Mouse (Mus musculus) c-Kit-positive CD71-negative TER-119-negative erythroid progenitor cells, embryonic 14.5 days (primary cell): ENCODE results near the gene Usb1.

ENCODE experiments used
- DNase-seq: peaks from one replicate; pipeline ENCODE4 v3.0.0-alpha.2; 2013; ENCODE audit warnings: low read depth

The Usb1 gene

DNA sequence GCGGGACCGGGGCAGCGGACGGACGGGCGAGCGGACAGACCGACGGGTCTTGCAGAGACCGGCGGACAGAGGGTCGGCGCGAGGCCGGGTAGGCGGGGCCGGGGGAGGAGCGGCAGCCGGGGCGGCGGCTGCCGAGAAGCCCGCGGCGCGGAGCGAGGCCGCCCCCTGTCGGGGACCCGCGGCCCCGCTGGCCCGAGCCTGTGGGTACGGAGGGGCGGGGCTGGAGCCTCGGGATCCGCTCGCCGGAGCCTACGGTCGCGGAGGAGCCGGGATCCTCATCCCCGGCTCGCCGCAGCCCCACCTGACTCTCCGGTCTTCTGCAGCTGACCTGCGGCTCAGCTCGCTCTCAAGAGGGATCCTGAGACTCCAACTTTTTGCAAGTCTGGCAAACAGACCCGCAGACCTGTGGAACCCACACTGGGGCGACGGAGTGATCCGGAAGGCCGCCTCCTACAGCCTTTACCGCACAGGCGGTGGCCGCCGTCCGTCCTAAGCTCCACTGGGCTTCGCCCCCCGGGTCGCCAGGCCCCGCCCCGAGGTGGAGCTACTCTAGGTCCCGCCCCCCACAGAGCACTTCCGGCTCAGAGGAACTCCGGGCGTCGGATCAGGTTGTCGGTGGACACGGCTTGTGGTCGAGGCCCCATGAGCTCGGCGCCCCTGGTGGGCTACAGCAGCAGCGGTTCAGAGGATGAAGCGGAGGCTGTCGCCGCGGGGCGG, at the start of gene Usb1, which contains the start of gene Zfp319:
Gene Usb1, plus strand, starts transcription at position 565 of the 717 bp plus-strand sequence.
Gene Zfp319, minus strand, starts transcription at position 231 of the 717 bp plus-strand sequence.
- DNase-seq, result peak; percentile 89

DNA sequence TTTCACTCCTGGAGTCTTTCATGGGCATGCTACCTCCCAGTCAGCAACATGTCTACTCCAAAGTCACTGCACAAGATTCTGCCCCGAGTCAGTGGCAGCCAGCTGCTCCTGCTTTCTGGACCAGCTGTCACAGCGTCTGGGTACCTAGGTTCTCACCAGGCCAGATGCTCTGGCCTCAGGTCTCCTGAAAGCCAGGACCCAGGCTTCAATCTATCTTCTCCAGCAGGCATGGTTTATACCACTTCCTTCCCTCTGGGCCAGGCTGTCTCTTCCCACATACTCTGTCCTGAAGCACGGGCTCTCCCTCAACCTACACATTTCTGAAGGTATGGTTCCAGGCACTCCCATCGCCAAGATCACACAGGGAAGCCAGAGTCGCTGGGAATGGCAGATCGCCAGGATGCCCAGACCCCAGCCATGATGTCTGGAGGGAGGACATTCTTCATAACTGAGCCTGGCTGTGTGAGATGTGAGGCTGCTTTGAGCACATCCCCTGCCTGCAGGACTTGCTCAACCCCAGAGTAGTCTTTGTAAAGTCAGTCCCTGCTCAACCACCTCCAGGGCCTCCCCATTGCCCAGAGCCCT, 42.9 kb upstream of the Usb1 start:
- no peak for DNase-seq

DNA sequence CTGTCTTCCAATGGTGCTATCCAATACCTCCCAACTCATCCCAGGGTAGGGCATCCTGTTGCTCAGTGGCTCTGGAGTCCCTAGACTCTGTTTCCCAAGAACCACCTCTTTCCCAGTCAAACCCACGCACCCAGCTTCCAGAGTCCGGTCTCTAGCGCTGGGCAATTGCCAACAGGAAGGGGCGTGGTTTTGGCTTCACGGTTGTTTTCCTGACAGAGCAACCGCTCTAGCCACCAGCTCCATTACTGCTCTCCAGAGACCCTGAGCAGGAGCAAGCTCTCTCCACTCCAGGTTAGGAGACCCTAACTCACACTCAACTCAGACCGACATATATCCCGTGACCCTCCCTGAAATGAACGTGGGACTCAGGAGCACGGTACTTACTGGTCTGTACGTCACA, 38.9 kb upstream of the Usb1 start:
- DNase-seq, result no peak

DNA sequence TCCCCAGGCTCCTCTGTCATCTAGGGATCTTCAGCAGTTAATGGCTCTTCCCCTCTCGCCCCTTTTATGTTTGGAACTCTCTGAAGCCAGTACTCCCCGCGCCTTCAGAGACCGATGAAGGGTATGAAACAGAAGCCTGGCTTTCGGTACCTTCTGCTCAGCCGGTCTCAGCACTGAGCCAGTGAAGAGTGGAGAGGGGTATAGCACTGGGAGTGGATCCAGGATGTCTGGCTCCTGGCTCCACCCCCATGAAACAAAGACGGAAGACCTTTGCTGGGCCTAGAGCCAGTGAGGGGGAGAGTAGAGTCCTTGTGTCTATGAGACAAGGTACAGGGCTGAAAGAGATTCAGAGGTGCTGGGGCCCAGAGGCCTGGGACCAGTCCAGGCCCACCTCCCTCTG, 38.2 kb upstream of the Usb1 start:
- DNase-seq, result no peak

DNA sequence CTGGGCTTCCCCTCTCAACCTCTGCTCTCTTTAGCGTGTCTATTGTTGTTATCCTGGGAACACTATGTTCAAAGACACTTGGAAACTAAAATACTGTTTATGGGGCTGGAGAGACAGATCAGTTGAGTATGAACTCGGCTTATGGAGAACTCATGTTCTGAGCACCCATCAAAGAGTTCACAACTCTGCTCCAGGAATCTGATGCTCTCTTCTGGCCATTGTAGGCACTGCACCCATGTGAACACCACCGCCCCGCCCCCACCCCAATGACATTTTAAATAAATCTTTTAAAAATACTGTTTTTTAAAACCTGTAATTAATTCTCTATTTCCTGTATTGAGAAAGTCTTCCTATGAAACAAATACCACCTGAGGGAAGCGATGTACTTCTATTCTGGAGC, 29.7 kb upstream of the Usb1 start:
- DNase-seq, result peak; percentile 29

DNA sequence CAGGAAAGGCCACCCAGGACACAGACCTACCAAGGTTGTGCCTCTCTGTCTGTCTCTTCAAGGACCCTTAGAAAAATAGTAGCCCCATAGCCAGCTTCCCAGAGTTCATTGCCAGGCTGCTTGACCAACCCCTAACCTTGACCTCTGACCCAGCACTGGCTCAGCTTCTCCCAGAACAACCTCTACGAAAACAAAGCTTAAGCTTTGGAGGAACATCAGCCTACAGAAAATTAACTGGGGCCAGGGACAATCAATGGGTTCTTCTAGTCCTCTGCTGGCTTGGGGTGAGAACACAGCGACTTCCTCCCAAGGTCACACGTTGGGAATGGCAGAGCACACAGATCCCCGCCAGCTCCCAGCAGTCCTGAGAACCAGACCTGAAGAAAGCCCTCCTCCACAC, 26.6 kb upstream of the Usb1 start:
- DNase-seq, result no peak

DNA sequence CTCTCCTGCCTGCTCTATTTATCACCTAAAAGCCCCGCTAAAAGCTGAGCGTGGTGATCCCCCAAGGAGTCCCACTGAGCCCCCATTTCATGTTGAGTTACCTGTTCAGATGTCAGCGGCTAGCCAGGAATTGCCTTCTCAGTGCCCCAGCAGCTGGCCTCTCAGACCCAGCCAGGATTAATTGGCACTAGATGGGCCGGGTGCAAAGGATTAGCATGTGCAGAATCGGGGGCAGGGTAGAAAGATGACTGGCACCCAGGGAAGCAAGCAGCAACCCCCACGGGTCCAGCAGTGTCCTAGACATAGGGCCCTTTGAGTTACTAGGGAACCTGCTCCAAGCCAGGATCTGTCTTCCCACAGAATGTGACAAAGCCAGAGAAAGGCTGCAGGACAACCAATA, 25.7 kb upstream of the Usb1 start, which contains the start of gene Cngb1:
Gene Cngb1, minus strand, starts transcription at position 155 of the 400 bp plus-strand sequence.
- no peak for DNase-seq

DNA sequence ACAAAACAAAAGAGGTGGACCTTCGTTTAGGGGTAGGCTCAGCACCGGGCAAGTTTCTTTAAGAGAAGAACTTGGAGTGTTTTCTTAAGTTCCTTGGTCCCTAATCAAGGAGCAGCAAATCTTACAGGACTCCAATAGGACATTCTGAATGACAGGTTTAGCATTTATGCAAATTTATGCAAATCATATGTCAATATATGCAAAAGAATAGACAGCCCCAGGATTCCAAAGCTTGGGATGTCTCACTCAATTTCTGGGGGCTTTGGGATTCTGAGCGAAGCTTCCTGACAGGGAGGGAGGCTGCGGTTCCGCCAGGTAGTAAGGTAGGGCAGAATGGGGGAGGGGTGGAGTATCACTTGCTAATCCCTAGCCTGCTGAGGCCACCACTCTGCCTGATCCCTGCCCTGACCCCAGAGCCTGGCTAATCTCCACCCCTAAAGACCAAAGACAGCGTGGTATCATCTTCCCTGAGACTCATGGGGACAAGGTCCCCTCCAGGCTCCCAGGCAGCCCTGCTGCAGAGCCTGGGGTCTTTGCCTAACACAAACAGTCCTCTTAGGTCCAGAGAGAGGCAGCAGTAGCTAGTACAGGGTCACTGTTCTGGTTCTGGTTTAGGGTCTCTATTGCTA, 21.6 kb upstream of the Usb1 start, which contains the start of gene Tepp:
Gene Tepp, plus strand, starts transcription at position 225 of the 629 bp plus-strand sequence.
- DNase-seq, result no peak

DNA sequence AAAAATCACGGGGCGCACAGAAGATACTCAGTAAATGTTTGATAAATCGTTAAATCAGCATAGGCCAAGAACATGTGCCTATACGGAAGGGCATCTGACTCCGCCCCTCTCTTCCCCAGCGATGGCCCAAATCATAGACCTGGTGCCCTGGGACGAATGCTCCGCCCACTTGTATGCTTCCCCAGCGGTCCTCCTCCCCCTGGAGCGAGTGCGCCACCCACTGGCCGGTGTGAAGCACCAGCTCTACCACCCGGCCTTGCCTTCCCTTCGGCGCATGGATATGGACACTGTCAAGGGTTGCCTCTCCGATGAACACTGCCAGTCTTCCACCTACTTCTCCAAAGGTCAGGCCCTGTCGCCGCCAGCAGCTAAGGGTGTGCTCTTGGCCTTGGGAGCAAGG, 19.2 kb upstream of the Usb1 start:
- no peak for DNase-seq

DNA sequence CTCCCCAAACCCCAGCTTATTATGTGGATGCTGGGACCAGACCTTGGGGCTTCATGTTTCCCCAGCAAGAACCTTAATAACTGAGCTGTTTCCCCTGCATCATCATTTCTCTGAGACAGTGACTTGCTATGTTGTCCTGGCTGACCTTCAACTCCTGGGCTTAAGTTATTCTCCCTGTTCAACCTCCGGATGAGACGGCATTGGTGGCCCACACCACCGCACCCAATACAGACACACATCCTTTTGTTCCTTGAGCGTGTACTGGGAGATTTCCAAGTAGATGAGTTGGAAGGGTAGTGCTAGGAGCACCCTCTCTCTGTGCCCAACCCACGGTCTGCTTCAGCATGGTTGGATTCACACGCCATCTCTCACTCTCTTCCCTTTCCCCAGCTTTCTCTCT, 18.2 kb upstream of the Usb1 start:
- no peak for DNase-seq

DNA sequence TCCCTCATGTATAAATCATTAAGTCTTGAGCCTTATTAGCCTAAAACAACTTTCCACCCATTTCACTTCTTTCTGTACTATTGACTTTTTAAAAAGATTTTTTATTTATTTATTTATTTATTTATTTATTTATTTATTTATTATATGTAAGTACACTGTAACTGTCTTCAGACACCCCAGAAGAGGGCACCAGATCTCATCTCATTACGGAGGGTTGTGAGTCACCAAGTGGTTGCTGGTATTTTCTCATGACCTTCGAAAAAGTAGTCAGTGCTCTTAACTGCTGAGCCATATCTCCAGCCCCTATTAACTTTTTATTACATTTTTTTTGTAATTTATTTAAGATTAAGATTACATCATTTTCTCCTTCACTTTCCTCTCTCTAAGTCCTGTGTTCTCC, 17.4 kb upstream of the Usb1 start:
- DNase-seq, result no peak

DNA sequence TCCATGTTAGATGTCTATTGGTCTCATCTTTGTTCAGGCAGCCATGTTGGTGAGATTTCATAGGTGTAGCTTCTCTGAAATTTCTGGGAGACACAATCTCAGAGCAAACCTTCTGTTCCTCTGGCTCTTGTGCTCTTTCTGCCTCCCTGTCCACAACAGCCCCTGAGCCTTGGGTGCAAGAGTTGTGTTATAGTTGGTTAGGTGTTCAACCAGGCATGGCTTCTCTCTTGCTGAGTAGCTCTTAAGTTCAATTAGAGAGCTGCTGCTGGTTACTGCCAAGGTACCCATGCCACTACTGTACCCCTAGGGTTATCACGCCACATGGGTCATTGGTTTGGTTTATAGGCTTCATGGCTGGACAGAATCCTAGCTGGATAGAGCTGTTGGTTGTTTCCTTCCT, 16.7 kb upstream of the Usb1 start:
- DNase-seq, result no peak

DNA sequence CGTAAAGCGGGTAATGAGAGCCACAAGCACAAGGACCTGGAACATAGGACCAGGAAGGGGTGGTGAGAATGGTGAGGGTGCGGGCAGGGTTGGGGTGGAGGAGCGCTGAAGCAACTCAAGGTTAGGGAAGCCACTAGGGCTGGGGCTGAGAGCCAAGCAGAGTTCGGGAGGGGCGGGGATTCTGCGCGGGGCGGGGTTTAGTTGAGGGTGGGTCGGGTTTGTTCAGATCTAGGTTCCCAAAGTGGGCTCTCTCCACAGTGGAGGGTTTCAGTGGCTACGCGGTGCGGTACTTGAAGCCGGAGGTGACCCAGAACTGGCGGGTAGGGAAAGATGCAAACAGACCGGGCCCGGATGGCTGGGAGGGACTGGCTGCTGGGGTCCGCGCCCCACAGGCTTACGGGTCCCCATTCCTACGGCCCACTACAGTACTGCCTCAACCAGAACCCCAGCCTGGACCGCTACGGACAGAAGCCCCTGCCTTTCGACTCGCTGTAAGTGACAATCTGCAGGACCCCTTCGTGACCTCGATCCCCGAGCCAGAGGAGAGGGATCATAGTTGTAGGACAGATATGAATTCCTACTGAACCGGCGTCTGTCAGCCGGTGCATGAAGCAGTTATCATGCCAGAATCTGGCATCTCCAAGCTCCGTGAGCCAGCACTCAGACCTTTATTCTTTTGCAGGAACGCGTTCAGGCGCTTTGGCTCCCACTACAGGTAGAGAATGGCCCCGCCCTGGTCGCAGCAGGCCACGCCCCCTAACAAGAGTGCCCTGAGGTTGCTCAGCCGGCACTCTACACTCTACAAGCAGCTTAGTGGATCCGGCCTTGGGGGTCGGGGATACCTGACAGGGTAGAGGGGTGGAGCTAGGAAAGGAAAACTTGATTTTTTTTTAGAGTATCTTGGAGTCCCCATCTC, 11.6 kb upstream of the Usb1 start:
- DNase-seq, result peak; percentile 35

DNA sequence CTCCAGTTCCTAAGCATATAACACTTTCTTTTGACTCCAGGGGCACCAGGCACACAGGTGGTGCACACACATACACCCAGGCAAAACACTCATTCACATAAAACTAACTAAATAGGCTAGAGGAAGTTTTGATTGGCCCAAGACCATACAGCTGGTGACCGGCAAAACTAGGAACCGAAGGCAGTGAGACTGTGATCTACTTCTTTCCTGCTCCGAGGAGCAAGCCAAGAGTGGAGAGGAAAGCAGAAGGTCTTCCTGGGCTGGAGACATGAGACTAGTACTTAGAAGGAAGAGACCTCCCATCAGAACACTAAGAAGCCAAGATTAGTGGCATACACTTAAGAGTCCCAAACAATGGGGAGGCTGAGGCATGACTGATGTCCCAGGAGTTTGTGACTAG, 8.9 kb upstream of the Usb1 start:
- no peak for DNase-seq

DNA sequence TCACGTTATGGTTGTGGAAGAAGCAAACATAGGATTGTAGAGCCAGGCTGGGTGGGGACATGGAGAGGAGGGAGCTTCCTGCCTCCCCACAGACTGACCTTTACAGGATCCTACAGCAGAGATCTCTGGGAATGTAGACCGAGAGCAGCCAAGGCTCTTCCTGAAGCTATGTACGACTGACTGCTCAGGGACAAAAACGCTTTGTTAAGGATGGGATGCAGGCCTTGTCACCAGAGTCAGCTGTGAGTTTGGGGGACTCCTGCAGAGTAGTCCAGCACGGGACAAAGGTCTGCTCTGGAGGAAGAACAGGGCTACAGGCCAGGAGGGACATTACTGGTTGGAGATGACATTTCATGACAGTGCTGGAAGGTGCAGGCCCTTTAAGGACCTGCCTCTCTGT, 7.4 kb upstream of the Usb1 start:
- DNase-seq, result no peak

DNA sequence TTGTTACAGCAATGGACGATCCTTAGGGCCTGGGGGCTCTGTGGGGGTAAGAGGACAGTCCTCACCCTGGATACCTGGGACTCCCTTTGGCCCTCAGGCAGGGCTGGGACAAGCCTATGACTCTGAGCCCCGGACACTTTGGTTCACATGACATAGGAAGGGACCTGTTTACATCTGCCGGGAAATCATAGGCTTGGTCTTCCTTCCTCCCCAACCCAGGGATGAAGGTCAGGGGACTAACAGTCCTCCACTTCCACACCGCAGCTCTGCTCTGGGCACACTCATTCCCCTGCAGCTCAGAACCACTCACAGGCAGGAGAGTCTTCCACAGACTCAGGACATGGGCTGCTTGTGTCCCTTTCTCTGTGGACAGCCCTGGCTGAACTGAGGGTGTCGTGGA, 5.3 kb upstream of the Usb1 start:
- no peak for DNase-seq

DNA sequence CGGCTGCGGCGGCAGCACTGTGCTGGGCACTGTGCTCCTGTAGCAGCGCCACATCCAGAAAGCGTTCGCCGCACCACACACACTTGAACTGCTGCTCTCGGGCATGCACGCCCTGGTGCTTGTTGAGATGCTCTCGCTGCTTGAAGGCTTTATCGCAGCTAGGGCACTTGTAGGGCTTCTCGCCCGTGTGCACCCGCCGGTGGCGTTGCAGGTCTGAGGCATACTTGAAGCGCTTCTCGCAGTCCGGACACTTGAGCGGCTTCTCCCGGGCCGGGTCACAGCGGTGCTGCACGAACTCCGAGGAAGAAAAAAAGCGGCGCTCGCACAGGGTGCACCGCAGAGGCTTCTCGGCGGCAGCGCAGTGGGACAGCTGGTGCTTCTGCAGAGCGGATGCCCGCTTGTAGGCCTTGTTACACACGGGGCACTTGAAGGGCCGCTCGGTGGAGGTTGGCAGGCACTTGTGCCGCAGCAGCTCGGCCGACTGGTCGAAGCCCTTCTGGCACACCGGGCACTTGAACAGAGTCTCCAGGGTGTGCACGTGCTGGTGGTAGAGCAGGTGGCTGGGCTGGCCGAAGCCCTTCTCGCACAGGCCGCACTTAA, 4.1 kb upstream of the Usb1 start:
- DNase-seq, result no peak

DNA sequence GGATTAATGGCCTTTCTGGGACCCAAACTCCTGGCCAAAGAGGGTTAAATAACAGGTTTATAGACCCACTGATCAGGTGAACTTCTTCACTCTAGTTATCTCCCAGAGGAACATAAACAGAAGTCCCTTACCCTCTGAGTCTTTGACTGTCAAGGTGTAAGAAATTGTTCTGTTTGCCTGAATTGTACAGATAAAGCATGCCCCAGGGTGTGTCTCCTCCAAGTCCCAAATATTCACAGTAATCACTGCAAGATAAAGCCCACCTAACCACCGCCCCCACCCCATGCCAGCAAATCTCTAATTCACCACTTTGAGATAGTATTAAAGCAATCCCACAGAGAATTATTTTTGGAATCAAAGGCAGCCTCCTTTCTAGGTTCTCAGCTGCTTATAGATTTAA, 1.7 kb upstream of the Usb1 start:
- DNase-seq, result no peak

DNA sequence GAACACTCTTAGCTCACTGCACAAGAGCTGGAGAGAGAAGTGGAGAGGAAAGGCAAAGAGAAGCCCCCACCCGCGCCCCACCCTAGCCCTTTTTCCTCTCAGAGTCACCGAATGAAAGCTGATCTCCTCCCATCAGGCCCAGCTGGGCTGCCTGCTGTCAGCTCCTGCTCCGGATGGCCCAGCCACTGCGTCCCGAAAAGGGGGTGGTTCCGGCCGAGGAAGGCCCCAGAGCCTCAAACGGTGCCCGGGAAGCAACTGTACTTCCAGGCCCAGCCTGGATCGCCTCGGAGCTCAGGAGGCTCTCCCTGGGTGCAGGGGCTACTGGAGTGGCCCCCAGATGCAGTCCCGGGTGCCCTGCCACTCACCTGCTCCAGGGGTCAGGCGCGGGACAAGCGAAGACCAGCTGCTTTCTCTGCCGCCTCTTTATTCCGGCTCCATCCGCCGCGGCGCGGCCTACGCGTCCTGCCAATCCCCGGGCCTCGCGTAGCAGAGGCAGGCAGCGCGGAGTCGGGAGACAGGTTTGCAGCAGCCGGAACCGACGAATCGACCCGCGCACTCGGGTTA, 846 bp upstream of the Usb1 start:
- no peak for DNase-seq

DNA sequence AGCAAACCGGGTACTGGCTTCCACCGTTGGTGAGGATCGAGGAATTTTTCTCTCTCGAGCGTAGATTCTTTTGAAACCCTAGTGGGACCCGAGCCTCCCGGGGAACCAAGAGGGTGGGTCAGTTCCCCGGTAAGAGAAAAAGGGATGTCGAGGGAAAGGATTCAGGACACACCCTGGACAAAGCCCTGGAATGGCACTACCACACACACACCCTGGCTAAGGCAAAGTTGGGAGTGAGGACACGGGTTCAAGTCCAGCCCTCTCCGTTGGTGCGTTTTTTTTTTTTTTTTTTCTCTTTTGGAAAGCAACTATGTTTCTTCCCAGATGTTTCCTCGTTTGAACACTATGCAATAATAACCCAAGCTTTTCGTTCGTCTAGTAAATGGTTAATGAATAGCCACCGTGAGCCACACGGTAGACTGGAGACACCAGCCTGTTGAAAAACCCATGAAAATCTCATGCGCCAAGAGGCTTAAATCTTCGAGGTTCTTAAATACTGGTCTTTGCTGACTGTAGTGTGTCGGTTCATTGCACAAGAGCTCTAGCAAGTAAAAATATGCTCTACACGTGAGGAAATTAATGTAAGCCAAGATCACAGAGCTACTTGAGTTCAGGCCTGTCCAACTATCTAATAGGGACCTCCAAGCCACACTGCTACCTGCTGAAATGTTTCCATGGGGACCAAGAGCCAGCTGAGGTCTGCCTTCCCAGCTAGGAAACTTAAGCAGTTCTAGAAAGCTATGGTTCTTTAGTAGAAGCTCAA, 534 bp downstream of the Usb1 start:
- DNase-seq, result no peak

DNA sequence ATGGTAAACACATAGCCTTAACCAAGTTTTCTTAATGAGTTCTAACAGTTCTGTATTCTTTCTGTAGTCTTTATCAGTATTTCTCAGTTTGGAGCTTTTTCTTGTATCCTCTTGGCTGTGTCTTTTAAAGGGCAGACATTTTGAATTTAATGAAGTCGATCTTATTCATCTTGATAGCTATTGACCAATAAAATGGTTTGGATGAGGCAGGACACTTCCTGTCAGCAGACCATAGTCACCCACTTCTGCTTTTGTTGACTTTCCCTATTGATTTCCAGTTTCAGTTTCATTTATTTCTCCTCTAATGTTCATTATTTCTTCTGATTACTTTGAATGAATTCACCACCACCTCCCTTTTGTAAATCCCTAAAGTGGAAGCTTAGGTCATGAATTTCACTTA, 3.6 kb downstream of the Usb1 start:
- no peak for DNase-seq
